Mouse (Mus musculus) spleen, postnatal 36 days (tissue): Measurements from ENCODE around the gene Ckap2.
"Not testable (repeated sequence)": the region's sequence is repeated elsewhere in the genome, so short reads cannot be mapped to it uniquely, and the experiment has no call there.

Source experiments
- DNase-seq, 2 experiments: peaks; one replicate each; pipeline ENCODE4 v3.0.0; 2022; ENCODE audit warnings: low spot score in 2 of 2, mixed read lengths in 1 of 2

The Ckap2 gene

GRCm38 (mm10) chr8:22148367-22148740 is 37.3 kb downstream of the Ckap2 start:
- no peak for DNase-seq

- DNase-seq = no peak
Measured at GRCm38 (mm10) chr8:22147706-22148366, 37.8 kb downstream of the Ckap2 start.

GRCm38 (mm10) chr8:22145831-22146230 is 39.8 kb downstream of the Ckap2 start:
- no peak for DNase-seq

GRCm38 (mm10) chr8:22143764-22144491 is 41.7 kb downstream of the Ckap2 start:
- DNase-seq = no peak

- no peak for DNase-seq
Measured at GRCm38 (mm10) chr8:22142592-22142991, 43.0 kb downstream of the Ckap2 start.

DNA sequence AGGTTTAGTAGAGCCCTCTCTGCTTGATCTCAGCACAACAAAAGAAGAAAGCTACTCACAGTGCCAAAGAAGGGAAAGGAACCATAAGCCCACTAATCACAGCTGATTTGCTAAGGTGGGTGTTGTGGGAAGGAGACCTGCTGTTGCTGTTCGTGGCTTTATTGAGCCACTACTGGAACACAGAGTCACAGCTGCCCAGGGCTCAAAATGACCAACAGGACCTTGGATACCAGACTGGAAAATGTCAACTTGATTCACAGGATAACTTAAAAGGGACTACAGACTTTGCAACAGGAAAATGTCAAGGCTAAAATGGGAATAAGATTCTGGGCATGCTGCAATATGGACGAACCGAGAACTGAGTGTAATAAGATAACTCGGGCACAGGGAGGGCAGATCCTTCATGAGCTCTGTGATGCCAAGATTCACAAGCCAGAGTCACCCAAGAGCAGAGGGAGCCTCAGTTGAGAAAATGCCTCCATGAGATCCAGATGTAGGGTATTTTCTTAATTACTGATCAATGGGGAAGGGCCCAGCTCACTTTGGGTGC is 43.7 kb downstream of the Ckap2 start:
- no peak for DNase-seq

DNA sequence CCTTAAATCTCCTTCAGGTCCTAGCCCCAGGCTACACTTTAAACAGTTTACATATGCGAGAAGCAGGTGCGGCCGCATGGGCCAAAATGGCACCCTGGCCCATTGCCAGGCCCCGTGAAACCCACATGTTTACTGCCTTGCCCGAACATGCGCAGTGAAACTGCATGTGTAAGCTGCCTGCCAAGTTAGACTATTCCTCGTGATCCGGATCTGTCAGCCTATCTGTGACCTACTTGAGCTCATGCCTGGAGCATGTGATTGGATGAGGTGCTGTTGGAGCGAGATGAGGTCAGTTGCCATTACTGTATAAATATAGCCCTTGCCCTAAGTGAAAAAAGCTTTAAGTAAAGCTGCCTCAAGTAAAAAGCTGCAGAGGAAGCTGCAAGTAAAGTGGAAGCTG is 49.2 kb downstream of the Ckap2 start:
- DNase-seq = not testable (repeated sequence)

- no peak for DNase-seq
Measured at GRCm38 (mm10) chr8:22134750-22135135, 50.9 kb downstream of the Ckap2 start.

DNA sequence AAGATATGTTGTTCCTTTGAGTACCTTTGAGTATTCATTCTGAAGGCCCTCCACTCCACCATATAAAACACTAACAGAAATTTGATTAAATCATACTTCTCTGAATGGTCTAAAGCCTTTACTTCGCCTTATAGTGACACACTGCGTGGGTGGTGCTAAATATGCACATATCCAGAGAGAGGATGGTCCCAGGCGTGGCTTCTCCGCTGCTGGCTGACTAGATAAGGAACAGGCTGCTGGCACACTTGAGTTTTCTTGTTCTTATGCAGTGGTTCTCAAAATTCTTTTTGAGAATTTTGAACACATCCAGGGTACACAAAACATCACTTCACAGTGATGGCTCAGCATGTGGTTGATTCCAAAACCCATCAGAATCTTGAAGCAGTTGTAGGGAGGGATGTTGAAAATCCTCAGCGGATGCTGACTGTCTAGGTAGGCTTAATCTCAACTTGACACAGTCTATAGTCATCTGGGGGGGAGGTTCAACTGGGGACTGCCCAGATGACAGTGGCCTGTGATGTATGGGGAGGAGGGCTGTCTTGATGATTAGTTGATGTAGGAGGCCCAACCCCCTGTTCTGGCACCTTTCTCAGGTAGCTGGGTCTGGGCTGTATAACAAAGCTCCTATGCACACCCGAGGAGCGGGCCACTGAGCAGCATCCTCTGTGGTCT is 51.4 kb downstream of the Ckap2 start:
- DNase-seq = peak; percentile 8 to 30

- DNase-seq = no peak
Measured at GRCm38 (mm10) chr8:22132062-22132461, 53.6 kb downstream of the Ckap2 start.

DNA sequence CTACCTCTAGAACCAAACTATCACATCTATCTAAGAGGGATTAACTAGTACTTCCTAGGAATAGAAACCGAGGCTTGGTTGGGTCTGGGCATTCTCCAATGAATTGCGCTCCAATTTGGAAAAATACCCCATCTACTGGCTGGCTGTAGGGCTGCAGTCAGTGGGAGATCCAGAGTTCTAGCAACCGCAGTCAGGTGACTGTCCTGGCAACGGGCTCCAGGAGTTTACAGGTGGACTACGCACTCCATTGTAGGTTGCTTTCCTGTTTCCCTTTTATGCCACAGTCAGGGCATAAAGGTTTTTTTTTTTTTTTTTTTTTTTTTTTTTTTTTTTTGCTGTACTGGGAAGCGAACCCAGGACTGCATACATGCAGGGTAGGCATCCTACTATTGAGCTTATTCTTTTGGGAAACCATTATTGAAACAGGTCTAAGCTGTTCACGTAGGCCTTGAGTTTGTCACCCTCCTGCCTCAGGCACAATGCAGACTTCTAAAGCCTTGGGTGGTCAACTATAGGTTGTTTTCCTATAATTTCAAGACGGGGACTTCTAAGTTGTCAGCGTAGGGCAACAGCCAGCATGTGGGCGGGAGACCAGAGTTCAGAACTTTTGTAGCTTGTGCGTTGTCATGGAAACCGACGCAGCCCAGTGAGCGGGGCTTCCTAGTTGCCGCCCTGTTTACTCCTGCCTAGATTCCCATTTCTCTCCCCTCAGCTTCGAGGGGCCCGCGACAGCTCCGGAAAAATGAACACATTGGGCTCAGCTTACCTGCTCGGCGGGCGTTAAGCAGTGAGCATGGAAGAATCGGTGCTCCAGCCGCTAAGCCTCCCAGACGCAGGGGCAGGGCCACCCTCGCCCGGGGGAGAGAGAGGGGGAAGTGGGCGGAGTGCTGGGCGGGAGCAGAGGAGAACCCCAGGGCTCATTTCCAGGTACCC is 61.1 kb downstream of the Ckap2 start, which contains the start of gene Nek5:
TSS of gene Nek5 (minus strand) at position 834 of the 933 bp plus-strand sequence.
- DNase-seq = peak; percentile 31 to 39
